Mouse (Mus musculus): ENCODE measurements around the gene Dctn3.

DNA sequence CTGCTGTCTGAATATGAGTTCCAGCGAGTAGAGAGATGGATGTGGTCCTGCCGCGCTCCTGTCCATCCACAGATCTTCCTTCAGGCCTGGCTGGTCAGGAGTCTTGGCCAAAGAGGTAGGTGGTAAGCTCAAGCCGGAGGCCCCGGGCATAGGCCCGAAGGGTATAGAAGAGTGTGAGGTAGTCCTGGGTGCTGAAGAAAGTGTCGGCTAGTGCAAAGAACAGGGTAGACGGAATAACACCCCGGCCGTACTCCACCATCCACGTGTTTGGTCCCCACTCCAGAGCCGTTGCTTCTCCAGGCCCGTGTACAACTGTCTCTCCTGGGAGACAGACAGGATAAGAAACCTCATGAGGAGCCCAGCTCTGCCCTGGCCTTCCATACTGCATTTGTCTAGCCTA lies 16.3 kb upstream of the Dctn3 start:
- no peak for TF ChIP-seq TCF12 (IDR thresholded peaks at IDR 0.05; ENCODE audit: insufficient read depth, poor library complexity, severe bottlenecking)
- no peak for TF ChIP-seq USF1 (IDR thresholded peaks at IDR 0.05; ENCODE audit: low read depth)
